Mouse (Mus musculus) heart, adult 8-10 months (tissue): ENCODE measurements at regions not wholly inside any gene's neighbourhood (a gene's known extent, or its start where the extent isn't known, plus 50 kb on each side); places are given as distances from the start of the nearest gene placed in this dataset.
A peak's percentile ranks its signal among the peaks of the same experiment; 100 is the strongest.

Experiments used
- DNase-seq: peaks from one replicate; pipeline ENCODE4 v3.0.0; 2022; ENCODE audit warnings: low spot score

DNA sequence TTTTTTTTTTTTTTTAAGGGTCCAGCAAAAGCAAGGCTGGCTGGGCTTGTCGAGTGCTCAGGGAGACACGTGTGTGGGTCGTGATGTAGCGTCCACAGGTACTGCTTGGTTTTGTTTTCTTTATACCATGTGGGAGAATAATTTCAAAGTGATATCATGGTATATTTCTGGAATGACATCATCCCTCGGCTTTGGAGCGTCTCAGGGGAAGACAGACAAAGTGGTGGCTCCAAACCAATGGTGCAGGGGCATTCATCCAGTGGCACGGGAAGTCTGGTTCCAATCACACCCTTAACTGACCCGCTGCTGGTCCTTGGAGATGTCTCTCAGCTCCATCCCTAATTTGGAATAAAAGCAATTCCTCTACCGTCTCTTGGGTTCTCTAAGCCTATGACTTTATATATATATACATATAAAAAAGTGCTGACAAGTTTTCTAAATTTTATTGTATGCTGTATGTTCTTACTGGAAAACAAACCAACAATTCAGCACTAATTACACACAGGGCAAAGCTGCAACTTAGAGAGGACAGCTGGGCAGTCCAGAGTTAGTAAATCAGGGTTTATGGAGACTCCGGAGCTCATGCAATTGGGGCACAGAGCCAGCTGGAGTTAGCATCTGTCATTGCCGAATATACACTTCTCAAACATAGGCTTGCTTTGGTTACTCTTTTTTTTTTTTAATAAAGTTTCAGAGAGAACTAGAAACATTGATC lies 115.3 kb downstream of the Evx1 start:
- DNase-seq, result no peak

DNA sequence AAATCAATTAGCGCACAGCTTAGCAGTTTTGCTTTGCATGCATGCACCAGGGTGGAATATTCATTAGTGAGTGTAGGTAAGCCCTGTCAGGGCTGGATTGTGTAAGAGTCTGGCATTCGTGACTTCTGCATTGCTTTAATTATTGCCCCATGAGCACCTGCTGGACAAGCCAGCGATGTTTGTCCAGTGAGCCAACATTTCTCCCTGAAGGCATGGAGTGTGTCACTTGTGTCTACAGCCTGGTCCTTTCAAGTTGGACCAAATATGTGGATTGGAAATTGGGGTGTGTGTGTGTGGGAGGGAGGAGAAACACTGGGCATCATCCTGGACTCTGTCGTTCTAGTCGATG lies 115.9 kb downstream of the Evx1 start:
- DNase-seq, result no peak

DNA sequence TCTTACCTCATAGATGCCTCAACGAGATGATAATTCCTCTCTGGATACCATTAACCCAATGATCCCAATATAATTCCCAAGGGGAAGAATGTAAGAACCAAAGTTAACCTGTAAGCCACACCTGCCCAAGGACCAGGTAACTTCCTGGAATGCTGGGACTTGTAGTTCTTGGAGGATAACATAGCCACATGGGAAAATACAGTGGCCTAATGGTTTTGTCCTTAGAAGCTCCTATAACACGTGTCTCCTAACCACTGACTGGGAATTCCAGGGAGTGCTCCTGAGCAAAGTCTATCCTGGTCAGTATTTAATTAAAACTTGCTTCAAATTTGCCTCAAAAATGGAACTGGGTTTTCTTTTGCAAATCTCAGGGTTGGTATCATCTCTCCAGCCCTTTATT lies 119.9 kb downstream of the Evx1 start:
- no peak for DNase-seq

DNA sequence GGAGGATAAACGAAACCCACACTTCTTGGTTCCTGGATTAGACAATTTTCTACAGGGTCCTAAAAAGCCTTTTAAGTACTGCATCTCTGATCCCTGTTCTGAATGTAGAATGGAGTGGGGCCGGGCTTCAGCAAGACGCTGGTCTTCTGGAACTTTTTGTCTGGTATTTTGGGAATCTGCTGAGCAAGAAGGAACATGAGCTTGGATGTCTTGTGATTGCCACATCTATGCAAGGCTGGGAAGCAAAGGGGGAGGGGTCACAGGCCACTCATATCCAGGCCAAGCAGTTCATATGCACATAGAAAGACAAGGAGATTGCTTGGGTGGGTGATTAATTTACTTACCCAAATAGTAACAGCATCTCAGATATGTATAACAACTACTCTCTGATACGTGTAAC lies 121.5 kb downstream of the Evx1 start:
- DNase-seq, result no peak

DNA sequence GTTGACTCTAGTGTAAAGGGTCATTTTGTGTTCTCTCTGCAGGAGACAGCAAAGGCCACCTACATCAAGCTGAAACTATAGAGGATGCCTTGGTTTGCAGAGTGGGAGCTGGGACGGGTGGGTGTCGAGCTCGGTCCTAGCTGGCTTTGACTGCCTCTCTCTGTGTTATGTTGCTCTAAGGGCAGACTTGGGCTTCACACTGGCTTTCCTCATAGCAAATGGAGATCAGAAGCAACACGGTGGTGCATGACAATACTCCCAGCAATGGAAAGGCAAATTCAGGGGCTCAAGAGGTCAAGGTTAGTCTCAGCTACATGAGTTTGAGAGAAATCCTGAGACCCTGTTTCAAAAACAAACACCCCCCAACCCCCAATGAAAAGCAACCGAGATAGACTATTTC lies 122.1 kb downstream of the Evx1 start:
- no peak for DNase-seq

DNA sequence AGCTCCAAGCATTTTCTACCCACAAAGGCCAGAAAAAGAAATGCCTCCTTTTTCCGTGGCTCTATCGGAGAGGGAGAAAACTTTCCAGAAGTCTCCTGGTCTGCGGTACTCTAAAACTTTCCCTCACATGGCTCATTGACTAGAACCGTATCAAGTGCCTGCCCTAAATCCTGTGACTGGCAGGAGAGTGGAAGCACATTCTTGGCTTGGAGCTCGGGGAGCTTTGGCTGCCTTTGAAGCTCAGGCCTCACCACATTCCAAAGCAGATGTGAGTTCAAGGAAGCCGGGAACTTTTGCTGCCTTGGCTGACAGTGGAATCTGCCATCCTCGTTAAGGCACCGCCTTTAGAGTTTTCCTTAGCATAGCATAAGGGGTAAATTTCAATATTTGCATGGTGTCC lies 125.1 kb downstream of the Evx1 start:
- peak; percentile 51 for DNase-seq

DNA sequence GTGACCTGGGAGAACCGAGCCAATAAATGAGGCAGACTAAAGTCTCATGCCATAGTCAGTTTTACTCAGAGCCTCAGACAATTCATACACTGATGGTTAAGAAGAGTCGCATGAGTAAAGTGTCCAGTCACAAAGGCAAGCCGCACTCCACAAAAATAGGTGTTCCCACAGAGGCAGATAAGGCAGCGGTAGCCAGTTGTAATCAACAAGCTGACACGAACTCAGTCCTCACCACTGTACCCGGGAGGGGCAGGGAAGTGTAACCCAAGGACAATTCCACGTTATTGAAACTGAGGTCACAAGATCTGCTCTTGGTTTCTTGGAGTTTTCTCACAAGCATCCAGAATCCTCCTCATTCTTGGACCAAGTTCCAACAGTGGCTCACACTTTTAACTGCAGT lies 125.9 kb downstream of the Evx1 start:
- peak; percentile 26 for DNase-seq

DNA sequence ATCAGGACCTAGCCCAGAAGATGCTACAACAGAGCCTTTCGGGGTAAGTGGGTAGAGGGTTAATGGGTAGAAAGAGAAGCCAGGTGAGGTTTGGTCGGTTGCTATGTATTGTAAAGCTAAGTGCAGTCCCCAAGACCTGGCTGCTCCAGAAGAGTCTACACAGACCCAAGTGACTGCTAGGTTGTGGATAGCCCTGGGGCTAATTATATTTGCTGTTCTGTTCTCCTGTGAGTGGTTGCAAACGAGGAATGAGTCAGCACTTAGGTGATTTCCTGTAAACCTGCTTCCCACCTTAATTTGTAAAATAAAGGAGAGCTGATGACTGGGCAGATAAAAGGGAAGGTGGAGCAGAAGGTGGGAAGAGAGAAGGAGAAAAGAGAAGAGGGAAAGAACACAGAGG lies 126.9 kb downstream of the Evx1 start:
- DNase-seq, result no peak

DNA sequence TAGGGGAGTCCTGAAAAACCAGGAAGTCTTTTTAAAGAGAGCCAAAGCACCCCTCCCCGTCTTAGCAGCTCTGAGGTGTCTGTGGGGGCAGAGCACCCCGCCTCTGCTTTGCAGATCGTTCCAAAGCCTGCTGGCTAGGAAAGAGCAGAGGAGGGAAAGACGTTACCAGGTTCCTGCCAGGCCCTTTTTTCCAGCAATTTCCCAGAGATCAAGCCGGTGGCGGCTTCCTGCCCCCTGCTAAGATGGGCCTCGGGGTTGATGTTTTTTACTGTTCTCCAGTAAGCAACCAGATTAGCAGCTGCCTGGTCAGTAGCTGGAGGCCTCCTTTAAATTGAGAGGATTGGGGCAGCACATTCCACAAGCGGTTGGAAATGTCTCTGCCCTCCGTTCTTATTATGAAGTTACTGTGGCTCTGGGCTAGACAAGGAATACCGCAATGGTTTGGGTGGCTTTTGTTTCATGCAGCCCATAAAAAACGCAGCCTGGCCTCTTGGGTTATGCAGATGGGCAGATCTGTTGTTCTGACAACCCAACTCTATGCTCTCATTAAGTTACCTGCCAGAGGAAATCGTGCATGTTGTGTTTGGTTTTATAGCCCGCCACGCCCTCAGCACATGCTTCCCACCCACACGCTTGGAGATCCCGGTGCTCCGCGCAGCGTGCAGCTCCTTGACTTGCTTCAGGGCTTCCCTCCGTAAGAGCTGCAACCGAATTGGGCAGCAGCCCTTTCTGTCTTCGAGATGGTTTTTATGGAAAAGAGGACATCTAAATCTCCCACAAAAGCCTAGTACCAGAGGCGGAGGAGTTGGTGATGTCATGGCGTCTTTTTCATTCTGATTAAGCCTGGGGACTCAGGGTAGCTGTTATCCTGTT lies 130.1 kb downstream of the Evx1 start:
- DNase-seq, result no peak

DNA sequence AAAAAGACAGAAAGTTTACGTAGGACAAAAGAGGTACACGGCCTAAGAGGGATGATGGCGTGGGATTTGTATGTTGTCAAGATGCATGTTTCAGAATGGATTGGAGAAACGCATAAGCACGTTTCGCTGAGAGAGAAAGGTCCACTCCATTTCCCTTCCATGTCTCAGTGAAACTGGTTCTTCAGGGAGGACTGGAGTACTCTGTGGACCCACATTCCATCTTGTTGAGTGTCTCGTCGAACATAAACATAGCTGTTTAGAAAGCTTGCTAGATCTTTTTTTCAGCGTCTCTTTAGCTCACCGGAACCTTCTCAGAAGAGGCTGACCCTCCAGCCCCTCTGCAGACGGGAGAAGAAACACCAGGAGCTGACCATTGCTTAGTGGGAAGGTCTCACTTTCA lies 145.5 kb downstream of the Evx1 start:
- DNase-seq, result no peak

DNA sequence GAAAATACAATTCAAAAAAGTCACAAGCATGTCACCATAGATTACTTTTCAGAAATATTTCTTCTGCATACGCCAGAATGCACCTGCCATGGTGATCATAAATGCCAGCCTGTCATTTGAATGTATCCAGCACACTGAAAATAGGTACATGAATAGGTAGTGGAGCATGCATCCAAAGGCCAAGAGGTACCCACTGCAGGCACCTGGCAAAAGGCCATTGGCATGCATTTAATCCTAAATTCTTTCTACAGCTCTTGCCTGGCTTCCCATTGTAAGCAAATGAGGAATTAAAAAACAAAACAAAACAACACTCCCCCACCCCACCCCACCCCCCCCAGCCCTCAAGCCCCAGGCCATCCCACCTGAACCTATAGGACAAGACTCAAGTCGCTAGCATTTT lies 147.9 kb downstream of the Evx1 start:
- DNase-seq, result no peak

DNA sequence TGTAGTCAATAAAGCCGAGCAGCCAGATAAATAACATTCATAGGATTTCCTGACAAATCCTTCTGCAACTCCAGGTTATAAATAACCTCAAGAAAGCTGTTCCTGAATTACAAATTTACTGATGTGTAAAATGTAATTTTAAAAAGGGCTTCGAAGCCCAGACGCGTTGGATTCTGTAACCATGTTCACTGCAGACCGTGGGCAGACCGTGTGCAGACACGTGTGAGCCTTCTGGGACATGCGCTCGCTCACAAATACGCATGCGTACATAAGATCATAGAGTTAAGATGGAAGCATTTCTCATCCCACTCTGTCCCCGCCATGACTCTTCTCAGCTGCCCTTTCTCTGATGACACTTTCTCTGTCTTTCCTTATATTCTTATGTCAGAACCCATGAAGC lies 150.1 kb downstream of the Evx1 start:
- DNase-seq, result no peak

DNA sequence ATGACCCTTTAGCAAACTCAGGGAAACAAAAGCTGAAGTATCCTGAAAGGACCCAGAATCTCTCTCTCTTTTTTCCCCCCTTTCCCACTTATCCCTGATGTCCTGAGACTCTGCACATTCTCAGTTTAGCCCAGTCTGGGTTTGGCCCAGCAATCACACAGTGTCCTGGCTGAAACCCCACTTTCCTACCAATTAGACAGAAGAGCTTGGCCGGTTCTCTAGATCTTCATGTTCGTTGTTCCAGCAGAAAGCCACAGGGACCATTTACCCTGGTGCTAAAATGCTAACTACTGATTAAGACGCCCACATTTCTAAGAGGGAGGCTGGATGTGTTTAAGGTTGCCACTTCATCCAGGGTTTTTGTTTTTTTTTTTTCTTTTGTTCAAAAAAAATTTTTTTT lies 151.3 kb downstream of the Evx1 start:
- peak; percentile 55 for DNase-seq

DNA sequence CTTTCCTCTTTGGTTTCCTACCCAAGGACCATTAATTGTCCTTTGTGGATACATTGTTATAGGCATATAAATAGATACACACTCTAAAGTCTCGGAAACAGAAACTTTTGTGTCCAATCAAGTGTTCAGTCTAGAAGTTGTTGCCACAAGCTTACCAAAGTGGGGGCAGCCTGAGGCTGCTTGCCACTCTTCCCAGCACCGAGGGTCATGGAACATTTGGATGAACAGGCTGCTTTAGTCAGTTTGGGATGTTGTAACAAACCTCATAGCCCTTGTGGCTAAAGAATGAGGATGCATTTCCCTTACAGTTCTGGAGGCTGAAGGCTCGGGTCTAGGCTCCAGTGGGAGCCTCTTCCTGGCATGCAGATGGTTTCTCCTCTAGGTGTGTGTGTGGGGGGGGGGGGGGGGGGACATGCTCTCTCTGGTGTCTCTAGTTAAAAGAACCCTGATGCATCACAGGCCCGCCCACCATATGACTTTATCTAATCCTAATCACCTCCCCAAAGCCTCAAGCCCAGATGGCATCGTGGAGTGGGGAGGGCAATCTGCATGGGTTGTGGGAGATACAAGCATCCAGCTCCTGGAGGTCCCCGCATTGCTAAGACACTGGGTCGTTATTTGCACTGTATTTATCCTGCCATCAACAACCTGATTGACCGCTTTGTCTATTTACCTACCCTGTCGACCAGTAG lies 152.7 kb downstream of the Evx1 start:
- DNase-seq, result no peak

DNA sequence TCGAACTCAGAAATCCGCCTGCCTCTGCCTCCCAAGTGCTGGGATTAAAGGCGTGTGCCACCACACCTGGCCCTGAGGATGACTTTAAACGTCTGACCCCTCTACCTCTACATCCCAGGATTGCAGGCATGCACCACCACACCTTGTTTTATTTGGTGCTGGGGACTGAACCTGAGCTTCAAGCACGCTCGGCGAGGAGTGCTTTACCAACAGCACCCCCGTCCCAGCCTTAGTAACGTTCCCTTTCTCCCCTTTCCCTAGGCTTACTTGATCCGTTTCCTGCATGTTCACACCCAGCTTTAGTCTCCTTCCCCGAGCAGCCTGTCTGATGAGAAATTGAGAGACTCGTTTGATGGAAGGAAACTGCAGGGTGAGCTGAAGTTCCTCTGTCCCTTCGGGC lies 157.5 kb downstream of the Evx1 start:
- DNase-seq, result no peak

DNA sequence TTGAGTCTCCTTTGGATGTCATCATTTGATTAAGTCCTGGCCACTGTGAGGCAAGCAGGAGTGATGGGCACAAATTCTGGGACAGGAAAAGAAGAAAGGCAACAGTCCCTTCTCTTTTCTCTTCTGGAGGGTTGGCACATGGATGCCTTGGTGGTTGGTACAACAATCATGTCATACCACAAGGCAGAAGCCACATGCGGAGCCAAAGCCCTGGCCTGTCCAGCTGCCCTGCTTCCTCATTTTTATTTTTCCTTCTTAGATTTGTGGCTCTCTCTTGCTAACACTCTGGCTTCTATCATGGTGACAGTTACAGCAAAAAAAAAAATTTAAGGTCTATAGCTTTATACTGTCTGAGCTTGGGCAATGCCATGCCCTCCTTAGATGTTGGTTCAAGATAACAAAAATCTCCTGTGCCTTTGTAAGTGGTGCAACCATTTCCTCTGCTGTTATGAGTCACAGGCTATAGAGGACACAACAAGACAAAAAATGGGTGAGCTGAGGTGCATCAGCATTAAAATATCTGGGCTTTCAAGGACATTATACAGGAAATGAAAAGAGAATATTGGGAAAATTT lies 158.2 kb downstream of the Evx1 start:
- no peak for DNase-seq

DNA sequence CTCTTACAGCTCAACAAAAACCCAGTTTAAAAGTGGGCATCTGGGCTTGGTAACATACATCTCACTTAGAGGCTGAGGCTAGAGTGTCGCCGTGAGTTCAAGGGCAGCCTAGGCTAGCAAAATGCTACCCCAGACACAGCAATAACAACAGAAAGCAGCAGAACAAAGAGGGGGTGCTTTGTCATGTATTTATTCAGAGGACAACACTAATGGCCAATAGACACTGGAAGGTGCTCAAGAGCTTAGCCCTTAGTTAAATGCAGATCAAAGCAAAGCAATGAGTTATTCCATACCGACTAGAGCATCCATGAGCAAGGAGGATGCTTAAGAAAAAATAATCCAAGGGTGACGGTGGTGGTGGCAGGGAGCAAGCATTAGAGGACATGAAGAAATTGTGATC lies 158.7 kb downstream of the Evx1 start:
- no peak for DNase-seq

DNA sequence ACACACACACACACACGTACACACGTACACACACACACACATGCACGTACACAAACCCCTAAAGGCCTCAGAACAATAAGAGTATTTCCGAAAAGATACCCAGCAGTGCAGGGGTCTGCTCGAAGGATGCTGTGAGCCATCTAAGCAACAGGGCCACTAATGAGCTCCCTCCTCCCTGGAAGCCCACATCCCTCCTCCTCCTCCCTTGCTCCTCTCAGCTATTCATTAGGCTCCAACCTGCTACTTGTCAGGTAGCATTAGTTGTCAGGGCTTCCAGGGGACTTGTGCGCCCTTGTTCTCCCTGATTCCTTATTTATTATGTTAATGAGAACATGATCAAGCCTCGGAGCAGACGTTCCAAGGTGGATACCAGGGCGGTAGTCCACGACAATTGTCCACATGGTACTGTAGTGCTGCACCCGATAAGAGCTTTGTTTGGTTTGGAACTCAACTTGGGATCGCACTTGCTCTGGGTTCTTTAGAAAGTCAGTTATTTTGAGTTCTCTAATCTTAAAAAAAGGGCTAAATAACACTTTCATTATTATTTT lies 159.8 kb downstream of the Evx1 start:
- no peak for DNase-seq

DNA sequence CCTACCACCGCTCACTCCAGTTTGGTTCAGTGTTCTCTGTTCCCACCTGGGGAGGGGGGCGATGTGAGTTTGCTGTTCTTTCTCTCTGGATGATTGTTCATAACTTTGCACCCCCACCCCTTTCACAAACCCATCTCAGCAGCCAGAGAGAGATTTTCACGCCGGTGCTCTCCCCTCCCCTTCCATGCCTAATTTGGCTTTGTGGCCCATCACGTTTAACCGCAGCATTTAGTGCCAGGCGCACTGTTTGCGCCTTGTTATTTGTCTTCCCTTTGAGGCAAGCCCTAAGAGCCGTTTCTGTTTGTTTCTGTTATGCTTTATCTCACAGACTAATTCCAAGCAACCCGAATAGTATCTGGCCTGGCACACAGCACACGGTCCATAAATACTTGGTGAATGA lies 160.6 kb downstream of the Evx1 start:
- no peak for DNase-seq

DNA sequence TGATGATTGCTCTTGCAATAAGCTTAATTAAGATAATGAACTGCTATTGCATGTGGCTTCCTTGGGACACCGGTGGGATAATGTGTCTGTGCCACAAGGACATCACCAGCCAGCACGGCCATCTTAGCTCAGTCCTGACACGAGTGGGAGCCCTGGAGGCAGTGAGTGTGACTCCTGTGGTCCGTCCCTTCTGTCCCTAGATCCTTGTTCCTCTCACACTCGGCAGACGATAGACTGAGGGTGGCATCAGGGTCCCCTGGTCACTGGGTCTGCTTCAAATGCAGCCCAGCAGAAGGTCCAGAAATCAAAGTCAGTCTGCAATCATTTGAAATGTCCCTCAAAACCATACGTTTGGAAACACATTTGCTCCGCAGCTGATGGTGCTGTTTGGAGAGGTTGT lies 162.4 kb downstream of the Evx1 start:
- DNase-seq, result no peak

DNA sequence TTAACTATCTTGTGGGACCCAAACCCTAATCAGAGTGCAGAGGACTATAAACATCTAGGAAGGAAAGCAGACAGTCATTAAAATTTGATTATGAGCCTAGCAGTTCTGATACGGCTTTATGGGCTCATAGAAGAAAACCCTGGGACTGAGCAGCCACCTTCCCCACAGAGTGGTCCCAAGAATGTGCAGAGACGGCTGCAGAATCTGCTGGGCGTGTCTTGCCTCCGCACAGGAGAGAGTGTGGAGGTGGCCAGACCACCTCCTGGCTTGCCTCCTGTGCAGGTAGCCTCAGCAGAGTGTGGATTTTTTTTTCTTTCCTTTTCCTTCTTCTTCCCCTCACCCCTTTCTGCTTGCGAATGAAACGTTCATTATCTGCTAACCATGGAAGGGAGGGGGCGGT lies 163.3 kb downstream of the Hibadh start:
- no peak for DNase-seq

DNA sequence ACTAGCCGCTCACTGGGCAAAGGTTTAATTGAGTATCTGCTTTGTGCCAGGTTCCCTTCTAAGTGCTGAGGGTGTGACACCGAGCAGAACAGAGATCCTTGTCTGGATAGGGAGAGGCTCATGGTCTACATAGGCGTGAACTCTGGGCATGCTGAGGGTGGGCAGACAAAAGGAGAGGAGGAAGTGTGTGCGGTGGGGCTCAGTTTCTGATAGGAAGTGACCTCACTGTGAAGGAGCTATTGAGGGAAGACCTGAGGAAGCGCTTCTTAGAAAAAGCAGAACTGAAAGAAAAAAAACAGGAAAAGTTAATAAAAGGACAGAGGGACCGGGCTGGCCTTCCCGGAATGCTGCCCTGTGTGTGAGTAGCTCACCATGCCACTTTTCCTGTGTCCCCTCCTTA lies 162.8 kb downstream of the Hibadh start:
- no peak for DNase-seq
